Mouse (Mus musculus): ENCODE results near the gene Tkt. TPM values are rescaled to one million over a fixed set of nuclear protein-coding genes. Genes with fewer than 3 reads are reported as not detected.

Gene Tkt
- polyA plus RNA-seq, 1 experiment, result 269 TPM

DNA sequence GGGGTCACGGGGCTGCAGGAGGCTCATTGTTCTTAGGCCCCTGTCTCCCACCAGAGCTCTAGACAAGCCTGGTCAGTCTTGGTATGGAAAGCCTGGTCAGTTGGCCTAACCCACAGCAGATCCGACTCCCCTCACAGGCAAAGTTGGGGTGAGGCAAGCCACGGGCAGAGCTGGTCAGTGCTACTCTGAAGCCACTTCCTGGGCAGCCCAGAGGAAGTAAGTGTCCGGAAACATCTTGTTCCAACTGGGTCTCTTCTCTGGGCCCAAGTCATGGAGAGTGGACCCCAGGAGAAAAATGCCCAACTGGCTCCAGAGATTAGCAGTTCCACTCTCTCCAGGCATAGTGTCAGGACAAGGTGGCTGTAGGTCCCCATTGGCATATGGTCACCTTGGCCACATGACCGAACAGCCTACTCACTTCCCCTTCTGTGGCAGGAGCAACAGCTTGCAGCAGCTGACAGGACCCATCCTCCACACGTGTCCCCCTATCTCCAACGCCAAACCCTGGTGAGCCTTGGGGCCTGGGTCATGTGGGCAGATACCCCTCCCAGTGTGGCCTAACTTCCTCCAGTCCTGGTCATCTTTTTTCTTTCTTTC lies 71.9 kb downstream of the Tkt start:
- DNase-seq, result no peak
- no peaks in the 10 kb centered on the region for H3K36me3 ChIP-seq (ENCODE audit: control insufficient read depth, insufficient read depth, low read length)
- H3K27me3 ChIP-seq (ENCODE audit: control insufficient read depth, insufficient read depth, low read length), result no peaks in the 10 kb centered on the region
- H3K4me1 ChIP-seq (replicated peaks; ENCODE audit: control insufficient read depth, insufficient read depth, low read length), result peaks cover 15% of the 10 kb centered on the region
- no peak overlapping the region for H3K27ac ChIP-seq (ENCODE audit: control insufficient read depth, insufficient read depth, low read length)
- 82% methylated on average over 7 of the region's 7 CpGs for WGBS
- no peak for TF ChIP-seq CTCF (IDR thresholded peaks at IDR 0.05; ENCODE audit: borderline replicate concordance, control insufficient read depth, extremely low read depth, insufficient read depth, low read length, poor library complexity)
- no peak for TF ChIP-seq POLR2A (IDR thresholded peaks at IDR 0.05; ENCODE audit: control insufficient read depth, extremely low read depth, insufficient read depth, low read length, poor library complexity)
- no peak overlapping the region for H3K4me3 ChIP-seq (ENCODE audit: control insufficient read depth, insufficient read depth, low read length)

- DNase-seq, result no peak
- 89% methylated on average over 7 of the region's 7 CpGs for WGBS
- H3K36me3 ChIP-seq (ENCODE audit: control insufficient read depth, insufficient read depth, low read length), result no peaks in the 10 kb centered on the region
- H3K27me3 ChIP-seq (ENCODE audit: control insufficient read depth, insufficient read depth, low read length), result no peaks in the 10 kb centered on the region
- H3K4me3 ChIP-seq (ENCODE audit: control insufficient read depth, insufficient read depth, low read length), result no peak overlapping the region
- no peak for TF ChIP-seq CTCF (IDR thresholded peaks at IDR 0.05; ENCODE audit: borderline replicate concordance, control insufficient read depth, extremely low read depth, insufficient read depth, low read length, poor library complexity)
- no peak for TF ChIP-seq POLR2A (IDR thresholded peaks at IDR 0.05; ENCODE audit: control insufficient read depth, extremely low read depth, insufficient read depth, low read length, poor library complexity)
- H3K4me1 ChIP-seq (replicated peaks; ENCODE audit: control insufficient read depth, insufficient read depth, low read length), result peaks cover 28% of the 10 kb centered on the region
- no peak overlapping the region for H3K27ac ChIP-seq (ENCODE audit: control insufficient read depth, insufficient read depth, low read length)
Observed at GRCm38 (mm10) chr14:30622130-30622529, 74.0 kb downstream of the Tkt start.

GRCm38 (mm10) chr14:30622556-30622955 lies 74.4 kb downstream of the Tkt start:
- 96% methylated on average over 8 of the region's 8 CpGs for WGBS
- Histone ChIP-seq H3K4me3 (ENCODE audit: control insufficient read depth, insufficient read depth, low read length) (no peak overlapping the region), H3K27me3 (ENCODE audit: control insufficient read depth, insufficient read depth, low read length) (no peaks in the 10 kb centered on the region), H3K27ac (ENCODE audit: control insufficient read depth, insufficient read depth, low read length) (no peak overlapping the region), H3K4me1 (replicated peaks; ENCODE audit: control insufficient read depth, insufficient read depth, low read length) (peaks cover 28% of the 10 kb centered on the region), H3K36me3 (ENCODE audit: control insufficient read depth, insufficient read depth, low read length) (no peaks in the 10 kb centered on the region)
- DNase-seq, result no peak
- TF ChIP-seq POLR2A (IDR thresholded peaks at IDR 0.05; ENCODE audit: control insufficient read depth, extremely low read depth, insufficient read depth, low read length, poor library complexity) (no peak), CTCF (IDR thresholded peaks at IDR 0.05; ENCODE audit: borderline replicate concordance, control insufficient read depth, extremely low read depth, insufficient read depth, low read length, poor library complexity) (no peak)

Other genes with a start within 250 kb of the Tkt start
- gene Dcp1a, start 68.8 kb upstream of the Tkt start, polyA plus RNA-seq (2012; rRNA removed), result 81.8 and 102 TPM in 2 replicates
- 1.6 and 2.2 TPM in 2 replicates for gene Cacna1d, start 56.9 kb upstream of the Tkt start, polyA plus RNA-seq (2012; rRNA removed)
- 201 and 214 TPM in 2 replicates for gene Prkcd, start 77.9 kb downstream of the Tkt start, polyA plus RNA-seq (2012; rRNA removed)
- 13.8 and 14.0 TPM in 2 replicates for gene Rft1, start 106.0 kb downstream of the Tkt start, polyA plus RNA-seq (2012; rRNA removed)
- gene Sfmbt1, start 166.5 kb downstream of the Tkt start, polyA plus RNA-seq (2012; rRNA removed), result 3.2 and 4.0 TPM in 2 replicates

Measured in thymus, adult 2 months (tissue).